Comparison of ENCODE assay signal across 13 mouse cellular contexts in the genomic region with DNA sequence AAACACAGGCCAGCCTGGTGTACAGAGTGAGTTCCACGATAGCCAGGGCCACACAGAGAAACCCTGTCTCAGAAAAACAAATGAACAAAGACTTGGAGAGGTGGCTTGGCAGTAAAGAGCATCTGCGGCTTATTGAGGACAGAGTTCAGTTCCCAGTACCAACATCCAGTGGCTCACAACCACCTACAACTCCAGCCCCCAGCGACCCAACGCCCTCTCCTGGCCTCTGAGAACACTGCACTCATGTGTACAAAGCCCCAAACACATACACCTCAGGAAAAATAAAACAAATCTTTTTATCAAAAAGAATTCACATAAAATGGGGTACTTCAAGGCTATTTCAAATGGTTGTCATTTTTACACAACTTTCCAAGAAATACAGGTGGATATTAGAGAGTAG.
A peak's percentile ranks its signal among the peaks of the same experiment; 100 is the strongest.
DNase-seq lines count a peak whose midpoint lies in the region; ATAC-seq and TF ChIP-seq lines count a peak whose summit lies in the region.
"Had no signal": no experiment of that assay in that cellular context is flagged by ENCODE, and none has a peak within 500 bp of the region (broad histone marks: within the 10 kb centered on the region; RNA-seq: fewer than 3 reads in every experiment).

No protein-coding gene starts in this region.

- 0 out of 2 replicates have a peak, but pooled peaks cover 5% of the 10 kb centered on the region for H3K36me3 ChIP-seq in heart, embryonic 16.5 days (ENCODE audit: control insufficient read depth, insufficient read depth)
- peaks cover 2% of the 10 kb centered on the region; the same call in 1 of the 2 replicates for H3K36me3 ChIP-seq in ES-Bruce4 (ENCODE audit: control insufficient read depth, insufficient read depth, low read length, poor library complexity, severe bottlenecking)

- H3K4me3 ChIP-seq in heart, embryonic 16.5 days (ENCODE audit: low read length), result no peak overlapping the region
- no peak overlapping the region for H3K4me3 ChIP-seq in lung, adult 2 months (replicated peaks; ENCODE audit: extremely low read depth, low read depth, low read length)
- H3K4me3 ChIP-seq in ES-Bruce4 (ENCODE audit: low read depth, low read length), result no peak overlapping the region
- no peak overlapping the region for H3K4me3 ChIP-seq in bone marrow macrophage, adult 2 months (ENCODE audit: insufficient read depth, low read length)
- H3K4me3 ChIP-seq: embryonic facial prominence, embryonic 13.5 days had no signal

- peak overlapping the region; percentile 37 for H3K27ac ChIP-seq in heart, embryonic 16.5 days (ENCODE audit: low read length)
- peak overlapping the region; percentile 29; the same call in 1 of the 2 replicates for H3K27ac ChIP-seq in ES-Bruce4 (ENCODE audit: insufficient read depth, low read length)
- H3K27ac ChIP-seq in bone marrow macrophage, adult 2 months (ENCODE audit: insufficient read depth, low read depth, low read length), result no peak overlapping the region
- H3K27ac ChIP-seq: embryonic facial prominence, embryonic 13.5 days had no signal

- TF ChIP-seq POLR2A in lung, adult 2 months (IDR thresholded peaks at IDR 0.05; ENCODE audit: borderline replicate concordance, extremely low read depth, low read depth, low read length), result no peak
- no peak for TF ChIP-seq POLR2A in ES-Bruce4 (IDR thresholded peaks at IDR 0.05; ENCODE audit: insufficient read depth, low read length)
- no peak for TF ChIP-seq POLR2A in bone marrow macrophage, adult 2 months (IDR thresholded peaks at IDR 0.05; ENCODE audit: borderline replicate concordance, low read depth, low read length)

- TF ChIP-seq EP300 in ES-Bruce4 (IDR thresholded peaks at IDR 0.05; ENCODE audit: insufficient read depth, low read depth, low read length), result no peak

- no peak for ATAC-seq in heart, embryonic 16.5 days (replicated peaks; ENCODE audit: extremely low read depth, insufficient read depth, low FRiP score)
- ATAC-seq in erythroblast, adult 5-6 weeks (replicated peaks; ENCODE audit: low FRiP score, poor library complexity, severe bottlenecking), result no peak
- ATAC-seq: forebrain, postnatal 0 days; midbrain, embryonic 16.5 days had no signal

- 0 out of 2 replicates have a peak, but pooled peaks have one; percentile 3 for TF ChIP-seq CTCF in lung, adult 2 months (IDR thresholded peaks at IDR 0.05; ENCODE audit: insufficient read depth, low read length)
- TF ChIP-seq CTCF in ES-Bruce4 (IDR thresholded peaks at IDR 0.05; ENCODE audit: low read depth, low read length), result peak; percentile 56
- peak; percentile 24; the same call in 1 of the 2 replicates for TF ChIP-seq CTCF in bone marrow macrophage, adult 2 months (IDR thresholded peaks at IDR 0.05; ENCODE audit: low read depth, low read length)

- no peaks in the 10 kb centered on the region for H3K9me3 ChIP-seq in heart, embryonic 16.5 days (replicated peaks; ENCODE audit: control insufficient read depth, low read length)
- H3K9me3 ChIP-seq in ES-Bruce4 (replicated peaks; ENCODE audit: control insufficient read depth, insufficient read depth, low read length, poor library complexity, severe bottlenecking), result no peaks in the 10 kb centered on the region
- H3K9me3 ChIP-seq: embryonic facial prominence, embryonic 13.5 days had no signal

- H3K27me3 ChIP-seq in heart, embryonic 16.5 days (ENCODE audit: control insufficient read depth, insufficient read depth, low read length), result no peaks in the 10 kb centered on the region
- no peaks in the 10 kb centered on the region for H3K27me3 ChIP-seq in ES-Bruce4 (ENCODE audit: control insufficient read depth, insufficient read depth, low read length, poor library complexity, severe bottlenecking)
- H3K27me3 ChIP-seq: embryonic facial prominence, embryonic 13.5 days had no signal

- no peak overlapping the region for H3K4me2 ChIP-seq in heart, embryonic 16.5 days (ENCODE audit: low read depth, low read length)
- H3K4me2 ChIP-seq: embryonic facial prominence, embryonic 13.5 days had no signal

- no peak overlapping the region for H3K9ac ChIP-seq in heart, embryonic 16.5 days (ENCODE audit: low read length)
- H3K9ac ChIP-seq in ES-Bruce4 (ENCODE audit: low read depth, poor library complexity, severe bottlenecking), result no peak overlapping the region
- H3K9ac ChIP-seq: embryonic facial prominence, embryonic 13.5 days; forebrain, postnatal 0 days had no signal

- no peak for DNase-seq in heart, adult 8-10 months (ENCODE audit: low spot score)
- no peak for DNase-seq in lung, adult 2 months
- DNase-seq in lung, postnatal 25 days (ENCODE audit: low spot score), result no peak
- DNase-seq: cerebellum, adult 9-11 months; forebrain, postnatal 0 days; kidney, adult 9 months; lung, postnatal 10 days had no signal

- peaks cover 45% of the 10 kb centered on the region for H3K4me1 ChIP-seq in heart, embryonic 16.5 days (ENCODE audit: control insufficient read depth, insufficient read depth, low read length)
- peaks cover 3% of the 10 kb centered on the region for H3K4me1 ChIP-seq in lung, adult 2 months (ENCODE audit: control insufficient read depth, insufficient read depth, low read length)
- peaks cover 2% of the 10 kb centered on the region for H3K4me1 ChIP-seq in ES-Bruce4 (ENCODE audit: control insufficient read depth, insufficient read depth, low read length)
- peaks cover 11% of the 10 kb centered on the region for H3K4me1 ChIP-seq in bone marrow macrophage, adult 2 months (ENCODE audit: control insufficient read depth, insufficient read depth, low read length)

- WGBS in heart, embryonic 16.5 days, result 72% methylated on average over 4 of the region's 4 CpGs
- WGBS in lung, adult 2 months, result 80% methylated on average over 4 of the region's 4 CpGs

Comparison
In these comparisons a context has a peak if more than half of its experiments do, and no peak if none do; other contexts are left out.
1. CTCF ChIP-seq: peak in every context shown above with its lines; median percentile 56 in ES-Bruce4; 24 in bone marrow macrophage, adult 2 months; 3 in lung, adult 2 months.